Mouse (Mus musculus): ENCODE data around the gene Gm10663.

Gene Gm10663

GRCm38 (mm10) chr8:65085680-65086079 lies 10.8 kb downstream of the Gm10663 start:
- in situ Hi-C loops (cut with MboI, MseI): no loop called here

GRCm38 (mm10) chr8:65087711-65088110 lies 12.9 kb downstream of the Gm10663 start:
- in situ Hi-C loops (cut with MboI, MseI): no loop called here

- in situ Hi-C loops (cut with MboI, MseI): no loop called here
These were observed 13.3 kb downstream of the Gm10663 start for GRCm38 (mm10) chr8:65088120-65088519.

GRCm38 (mm10) chr8:65089781-65090180 lies 14.9 kb downstream of the Gm10663 start:
- in situ Hi-C loops (cut with MboI, MseI): no loop called here

GRCm38 (mm10) chr8:65097760-65098415 lies 23.1 kb downstream of the Gm10663 start:
- in situ Hi-C loops (cut with MboI, MseI): no loop called here

GRCm38 (mm10) chr8:65099735-65100134 lies 24.9 kb downstream of the Gm10663 start:
- in situ Hi-C loops (cut with MboI, MseI): no loop called here

- in situ Hi-C loops (cut with MboI, MseI): no loop called here
These were observed 28.8 kb downstream of the Gm10663 start for GRCm38 (mm10) chr8:65103632-65104031.

- in situ Hi-C loops (cut with MboI, MseI): no loop called here
These were observed 29.2 kb downstream of the Gm10663 start for GRCm38 (mm10) chr8:65104041-65104440.

- in situ Hi-C loops (cut with MboI, MseI): loop anchor here (5.0 kb wide), 1 partner anchor 146 kb away; no protein-coding TSS in a partner anchor
These were observed 33.3 kb downstream of the Gm10663 start for GRCm38 (mm10) chr8:65107936-65108718.

- in situ Hi-C loops (cut with MboI, MseI): loop anchor here (5.0 kb wide), 1 partner anchor 147 kb away; no protein-coding TSS in a partner anchor
These were observed 34.1 kb downstream of the Gm10663 start for GRCm38 (mm10) chr8:65108936-65109335.

GRCm38 (mm10) chr8:65110285-65110691 lies 35.5 kb downstream of the Gm10663 start:
- in situ Hi-C loops (cut with MboI, MseI): no loop called here

- in situ Hi-C loops (cut with MboI, MseI): no loop called here
These were observed 37.3 kb downstream of the Gm10663 start for GRCm38 (mm10) chr8:65112092-65112491.

GRCm38 (mm10) chr8:65126014-65126413 lies 51.2 kb downstream of the Gm10663 start:
- in situ Hi-C loops (cut with MboI, MseI): no loop called here

- in situ Hi-C loops (cut with MboI, MseI): no loop called here
These were observed 51.6 kb downstream of the Gm10663 start for GRCm38 (mm10) chr8:65126454-65126853.

Data from T-helper 1 cell (primary cell).